Mouse (Mus musculus): Measurements from ENCODE around the gene Polh. TPM values are rescaled to one million over a fixed set of nuclear protein-coding genes. Genes with fewer than 3 reads are reported as not detected.

Gene Polh
- total RNA-seq, 1 experiment = 11.8 TPM

DNA sequence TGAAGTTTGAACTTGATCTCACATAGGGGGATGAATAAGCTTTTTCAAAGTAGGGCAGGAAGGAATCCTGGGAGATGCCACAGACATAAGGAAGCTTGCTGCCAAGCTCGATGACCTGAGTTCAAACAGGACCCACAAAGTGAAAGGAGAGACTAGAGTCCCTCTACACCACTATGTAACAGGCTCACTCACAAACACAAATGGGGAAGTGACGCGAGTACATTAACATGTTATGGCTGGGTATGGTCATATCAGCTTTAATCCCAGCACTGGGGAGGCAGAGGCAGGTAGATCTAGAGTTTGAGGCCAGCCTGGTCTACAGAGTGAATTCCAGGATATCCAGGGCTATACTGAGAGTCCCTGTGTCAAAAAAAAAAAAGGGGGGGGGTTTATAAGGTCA lies 48.1 kb downstream of the Polh start:
- no peaks in the 10 kb centered on the region for H3K36me3 ChIP-seq (ENCODE audit: control insufficient read depth, insufficient read depth, low read length, poor library complexity, severe bottlenecking)

DNA sequence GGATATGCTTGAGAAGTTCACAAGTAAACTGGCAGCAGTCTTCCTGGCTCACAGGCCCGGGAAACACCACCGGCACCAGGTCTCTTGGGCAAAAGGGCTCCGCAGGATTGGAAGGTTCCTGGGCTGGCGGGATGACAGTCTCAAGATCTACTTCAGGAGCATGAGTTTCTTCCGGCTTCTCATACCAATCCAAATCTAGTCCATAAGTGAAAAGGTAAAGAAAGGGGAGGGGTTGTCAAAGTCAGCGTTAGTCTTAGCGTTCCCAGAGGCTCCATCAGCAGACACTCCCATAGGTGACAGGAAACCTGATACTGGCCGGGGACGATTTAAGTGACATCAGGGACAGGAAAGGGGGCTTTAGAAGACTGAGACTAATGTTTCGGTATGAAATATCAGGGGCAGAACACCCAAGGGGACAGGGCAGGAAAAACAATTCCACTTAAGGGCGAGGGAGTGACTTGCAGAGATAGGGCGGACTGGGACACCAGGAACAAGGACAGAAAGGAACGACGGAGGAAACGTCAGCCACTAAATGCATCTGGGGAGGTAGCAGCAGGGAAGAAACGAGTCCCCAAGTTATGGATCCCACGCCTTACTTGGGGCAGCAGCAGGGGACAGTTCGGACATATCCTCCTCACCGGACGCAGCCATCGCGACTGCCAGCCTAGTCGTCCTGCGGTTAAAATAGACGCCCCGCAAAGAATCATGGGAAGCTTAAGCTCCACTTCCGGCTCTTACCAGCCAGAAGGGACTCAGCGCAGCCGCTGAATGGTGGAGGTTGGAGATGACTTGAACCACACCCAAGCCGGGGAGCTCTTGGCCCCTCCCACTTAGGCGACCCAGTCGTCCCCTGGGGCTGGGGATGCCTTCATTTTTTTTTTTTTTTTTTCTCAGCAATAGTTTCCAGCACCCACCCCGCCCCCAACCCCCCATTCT lies 49.3 kb downstream of the Polh start, which contains the start of gene Mad2l1bp:
Mad2l1bp (minus strand) TSS at position 707 of the 936 bp plus-strand sequence.
- TF ChIP-seq MAFK (IDR thresholded peaks at IDR 0.05; ENCODE audit: insufficient read depth, low read depth, low read length) = no peak
- peak; percentile 42; the same call in 1 of the 2 replicates for TF ChIP-seq HCFC1 (IDR thresholded peaks at IDR 0.05; ENCODE audit: borderline replicate concordance, insufficient read depth, low read length)
- no peak for TF ChIP-seq ZC3H11A (IDR thresholded peaks at IDR 0.05; ENCODE audit: borderline replicate concordance, low read depth, low read length)
- peak; percentile 40; the same call in 1 of the 2 replicates for TF ChIP-seq ZNF384 (IDR thresholded peaks at IDR 0.05; ENCODE audit: low read depth, low read length)
- peak; percentile 86 for DNase-seq (ENCODE audit: low read depth, low spot score)

More for the DNA sequence above, 48.1 kb downstream of the Polh start:
- Histone ChIP-seq H3K27ac (ENCODE audit: insufficient read depth, low read depth, low read length, poor library complexity, severe bottlenecking) (no peak overlapping the region), H3K9ac (ENCODE audit: insufficient read depth, low read depth, low read length, poor library complexity, severe bottlenecking) (no peak overlapping the region), H3K4me1 (ENCODE audit: control insufficient read depth in 2 of 2, insufficient read depth in 2 of 2, low read length in 2 of 2, poor library complexity in 1 of 2) (peaks cover 0 to 10% of the 10 kb centered on the region in 2 experiments; a peak in 1 of 4 replicates), H3K4me3 (ENCODE audit: insufficient read depth in 1 of 2, low read depth in 1 of 2, low read length in 2 of 2, poor library complexity in 1 of 2, severe bottlenecking in 1 of 2) (no peak overlapping the region), H3K9me3 (ENCODE audit: control insufficient read depth, insufficient read depth, low read depth, low read length) (no peaks in the 10 kb centered on the region)
- DNase-seq (ENCODE audit: low read depth, low spot score) = no peak
- in situ Hi-C loops (cut with MboI; ENCODE audit: low sequenced_read_pairs in 2 of 2, unreplicated experiment in 2 of 2) = no loop called here
- TF ChIP-seq HCFC1 (IDR thresholded peaks at IDR 0.05; ENCODE audit: borderline replicate concordance, insufficient read depth, low read length) (no peak), CHD2 (IDR thresholded peaks at IDR 0.05; ENCODE audit: low read depth, low read length) (no peak), MAFK (IDR thresholded peaks at IDR 0.05; ENCODE audit: insufficient read depth, low read depth, low read length) (no peak), ZNF384 (IDR thresholded peaks at IDR 0.05; ENCODE audit: low read depth, low read length) (no peak), ZC3H11A (IDR thresholded peaks at IDR 0.05; ENCODE audit: borderline replicate concordance, low read depth, low read length) (no peak)

DNA sequence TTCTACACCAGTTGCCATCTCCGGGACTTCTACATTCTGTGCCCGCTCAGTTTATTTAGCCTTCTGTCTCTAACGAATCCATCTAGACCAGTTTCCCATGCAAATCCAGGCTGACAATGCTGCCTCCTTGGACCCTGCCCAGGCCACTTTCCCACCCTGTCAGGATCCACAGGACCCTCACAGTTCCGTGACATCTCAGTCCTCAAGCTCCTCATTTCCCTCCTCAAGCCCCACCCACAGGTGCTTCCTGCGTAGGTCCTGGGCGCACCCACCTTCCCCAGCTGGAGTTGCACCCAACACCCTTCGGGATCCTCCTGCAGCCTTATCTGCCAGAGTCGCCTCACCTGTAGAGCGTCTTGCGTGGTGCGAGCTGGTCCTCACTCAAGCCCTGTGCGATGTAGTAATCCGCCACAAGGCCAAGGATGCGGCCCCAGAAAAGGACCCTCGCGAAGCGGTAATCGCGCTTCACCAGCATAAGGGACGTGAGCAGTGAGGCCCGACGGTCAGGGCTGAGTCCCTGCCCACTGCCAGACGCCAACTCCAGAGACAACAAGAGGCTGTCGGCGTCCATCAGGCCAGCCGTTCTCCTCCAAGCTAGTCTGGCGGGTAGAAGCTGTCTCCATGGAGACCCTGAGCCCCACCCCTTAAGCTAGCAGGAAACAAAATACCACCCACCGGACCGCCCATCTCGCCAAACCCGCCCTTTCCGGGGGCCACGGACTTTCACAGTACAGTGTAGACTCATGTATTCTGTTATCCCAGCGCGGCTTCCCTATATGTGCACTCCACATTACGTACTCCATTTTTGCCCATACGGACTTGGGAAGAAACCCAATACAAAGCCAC lies 58.6 kb downstream of the Polh start, which contains the start of gene Rsph9:
Rsph9 (minus strand) TSS at position 639 of the 846 bp plus-strand sequence.
- in situ Hi-C loops (cut with MboI; ENCODE audit: low sequenced_read_pairs in 2 of 2, unreplicated experiment in 2 of 2) = no loop called here
- peaks cover 3% of the 10 kb centered on the region in 2 experiments; a peak in 3 of 4 replicates for H3K4me1 ChIP-seq (ENCODE audit: control insufficient read depth in 2 of 2, insufficient read depth in 2 of 2, low read length in 2 of 2, poor library complexity in 1 of 2)
- peak; percentile 63 for DNase-seq (ENCODE audit: low read depth, low spot score)
- H3K27ac ChIP-seq (ENCODE audit: insufficient read depth, low read depth, low read length, poor library complexity, severe bottlenecking) = no peak within 1 kb of the TSS
- H3K36me3 ChIP-seq (ENCODE audit: control insufficient read depth, insufficient read depth, low read length, poor library complexity, severe bottlenecking) = peaks cover 10% of the 10 kb centered on the region
- TF ChIP-seq MAFK (IDR thresholded peaks at IDR 0.05; ENCODE audit: insufficient read depth, low read depth, low read length) (no peak), HCFC1 (IDR thresholded peaks at IDR 0.05; ENCODE audit: borderline replicate concordance, insufficient read depth, low read length) (no peak), ZC3H11A (IDR thresholded peaks at IDR 0.05; ENCODE audit: borderline replicate concordance, low read depth, low read length) (no peak), CHD2 (IDR thresholded peaks at IDR 0.05; ENCODE audit: low read depth, low read length) (no peak), ZNF384 (IDR thresholded peaks at IDR 0.05; ENCODE audit: low read depth, low read length) (no peak)
- H3K4me3 ChIP-seq (ENCODE audit: insufficient read depth in 1 of 2, low read depth in 1 of 2, low read length in 2 of 2, poor library complexity in 1 of 2, severe bottlenecking in 1 of 2) = peak within 1 kb of the TSS; percentile 37 to 45
- H3K9me3 ChIP-seq (ENCODE audit: control insufficient read depth, insufficient read depth, low read depth, low read length) = no peaks in the 10 kb centered on the region
- no peak within 1 kb of the TSS for H3K9ac ChIP-seq (ENCODE audit: insufficient read depth, low read depth, low read length, poor library complexity, severe bottlenecking)

More for the DNA sequence above, 49.3 kb downstream of the Polh start, which contains the start of gene Mad2l1bp:
- H3K36me3 ChIP-seq (ENCODE audit: control insufficient read depth, insufficient read depth, low read length, poor library complexity, severe bottlenecking) = no peaks in the 10 kb centered on the region
- H3K4me1 ChIP-seq (ENCODE audit: control insufficient read depth in 2 of 2, insufficient read depth in 2 of 2, low read length in 2 of 2, poor library complexity in 1 of 2) = peaks cover 0 to 10% of the 10 kb centered on the region in 2 experiments; a peak in 1 of 4 replicates
- in situ Hi-C loops (cut with MboI; ENCODE audit: low sequenced_read_pairs in 2 of 2, unreplicated experiment in 2 of 2) = no loop called here
- no peak within 1 kb of the TSS for H3K27ac ChIP-seq (ENCODE audit: insufficient read depth, low read depth, low read length, poor library complexity, severe bottlenecking)
- peak within 1 kb of the TSS; percentile 86 to 96 for H3K4me3 ChIP-seq (ENCODE audit: insufficient read depth in 1 of 2, low read depth in 1 of 2, low read length in 2 of 2, poor library complexity in 1 of 2, severe bottlenecking in 1 of 2)
- peak within 1 kb of the TSS; percentile 98 for H3K9ac ChIP-seq (ENCODE audit: insufficient read depth, low read depth, low read length, poor library complexity, severe bottlenecking)
- no peaks in the 10 kb centered on the region for H3K9me3 ChIP-seq (ENCODE audit: control insufficient read depth, insufficient read depth, low read depth, low read length)

DNA sequence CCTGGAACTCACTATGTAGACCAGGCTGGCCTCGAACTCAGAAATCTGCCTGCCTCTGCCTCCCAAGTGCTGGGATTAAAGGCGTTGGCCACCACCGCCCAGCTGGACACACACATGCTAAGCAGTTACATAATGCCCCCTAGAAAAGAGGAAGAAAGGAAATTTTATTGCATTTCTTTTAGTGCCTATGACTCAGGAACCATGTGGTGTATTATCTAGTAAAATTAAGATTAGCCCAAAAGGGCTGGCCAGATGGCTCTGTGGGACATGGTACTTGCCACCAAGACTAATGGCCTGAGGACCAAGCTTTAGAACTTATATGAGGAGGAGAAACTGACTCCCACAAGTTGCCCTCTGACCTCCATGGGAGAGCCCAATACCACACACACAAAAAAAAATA lies 62.6 kb downstream of the Polh start:
- Histone ChIP-seq H3K27ac (ENCODE audit: insufficient read depth, low read depth, low read length, poor library complexity, severe bottlenecking) (no peak overlapping the region), H3K4me1 (ENCODE audit: control insufficient read depth in 2 of 2, insufficient read depth in 2 of 2, low read length in 2 of 2, poor library complexity in 1 of 2) (peaks cover 3% of the 10 kb centered on the region in 2 experiments; a peak in 3 of 4 replicates), H3K9me3 (ENCODE audit: control insufficient read depth, insufficient read depth, low read depth, low read length) (no peaks in the 10 kb centered on the region), H3K36me3 (ENCODE audit: control insufficient read depth, insufficient read depth, low read length, poor library complexity, severe bottlenecking) (no peaks in the 10 kb centered on the region), H3K4me3 (ENCODE audit: insufficient read depth in 1 of 2, low read depth in 1 of 2, low read length in 2 of 2, poor library complexity in 1 of 2, severe bottlenecking in 1 of 2) (no peak overlapping the region), H3K9ac (ENCODE audit: insufficient read depth, low read depth, low read length, poor library complexity, severe bottlenecking) (no peak overlapping the region)
- DNase-seq (ENCODE audit: low read depth, low spot score) = no peak
- in situ Hi-C loops (cut with MboI; ENCODE audit: low sequenced_read_pairs in 2 of 2, unreplicated experiment in 2 of 2) = no loop called here
- TF ChIP-seq CHD2 (IDR thresholded peaks at IDR 0.05; ENCODE audit: low read depth, low read length) = no peak
- no peak for TF ChIP-seq MAFK (IDR thresholded peaks at IDR 0.05; ENCODE audit: insufficient read depth, low read depth, low read length)
- TF ChIP-seq ZNF384 (IDR thresholded peaks at IDR 0.05; ENCODE audit: low read depth, low read length) = no peak
- TF ChIP-seq HCFC1 (IDR thresholded peaks at IDR 0.05; ENCODE audit: borderline replicate concordance, insufficient read depth, low read length) = no peak
- TF ChIP-seq ZC3H11A (IDR thresholded peaks at IDR 0.05; ENCODE audit: borderline replicate concordance, low read depth, low read length) = no peak
